In the genomic region with DNA sequence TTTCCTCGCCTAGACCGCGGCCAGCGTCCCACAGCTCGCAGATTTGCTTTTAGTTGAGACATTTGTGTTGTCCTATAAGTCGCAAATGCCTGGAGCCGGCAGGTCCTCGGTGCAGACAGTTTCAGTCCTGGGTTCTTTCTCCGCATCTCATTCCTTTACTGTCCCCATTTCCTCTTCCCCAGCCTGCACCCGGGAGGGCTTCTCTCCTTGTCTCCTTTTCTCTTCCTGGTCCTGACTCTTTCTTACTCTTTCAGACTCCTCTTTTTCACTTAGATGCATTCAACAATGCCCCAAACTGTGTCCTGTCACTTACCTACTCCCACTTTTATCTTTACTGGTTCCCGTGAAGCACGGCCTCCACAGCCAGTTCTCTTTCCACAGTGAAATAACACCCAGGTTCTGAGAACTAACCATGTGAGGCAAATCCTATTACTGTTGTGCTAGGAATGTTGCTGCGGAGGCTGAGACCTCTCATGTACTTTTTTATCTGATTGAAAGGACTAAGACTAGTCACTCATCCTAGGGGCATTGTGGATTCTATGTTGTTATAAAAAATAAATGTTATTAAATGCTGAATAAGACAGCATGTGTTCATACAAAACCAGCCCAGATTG, we compare ENCODE assay signal across 7 mouse cellular contexts. TPM values are rescaled to one million over a fixed set of nuclear protein-coding genes. Genes with fewer than 3 reads are reported as not detected.
DNase-seq lines count a peak whose midpoint lies in the region; ATAC-seq and TF ChIP-seq lines count a peak whose summit lies in the region.

No protein-coding gene starts in this region.

- peak overlapping the region; percentile 70 for H3K4me3 ChIP-seq in spleen, adult 2 months (ENCODE audit: extremely low read depth, insufficient read depth, insufficient read length)
- peak overlapping the region; percentile 81 for H3K4me3 ChIP-seq in embryonic fibroblast, embryonic 13.5 days (ENCODE audit: insufficient read depth, low read length)
- peak overlapping the region; percentile 71 for H3K4me3 ChIP-seq in limb, embryonic 11.5 days (ENCODE audit: low read depth, low read length)
- H3K4me3 ChIP-seq in neural tube, embryonic 15.5 days (replicated peaks): peak overlapping the region; percentile 74

- 1% methylated on average over 13 of the region's 13 CpGs for WGBS in spleen, adult 2 months
- 1% methylated on average over 13 of the region's 13 CpGs for WGBS in limb, embryonic 11.5 days
- WGBS in neural tube, embryonic 15.5 days: 2% methylated on average over 13 of the region's 13 CpGs

- ATAC-seq in limb, embryonic 11.5 days (ENCODE audit: insufficient number of reproducible peaks, low FRiP score, low TSS enrichment, low read depth): no peak
- 0 out of 2 replicates have a peak, but pooled peaks have one; percentile 38 for ATAC-seq in neural tube, embryonic 15.5 days (ENCODE audit: low FRiP score)

- DNase-seq in spleen, adult 2 months (ENCODE audit: low read depth in 1 of 2, low spot score in 2 of 2): no peak
- DNase-seq in spleen, postnatal 10 days (ENCODE audit: low spot score in 2 of 2): no peak
- DNase-seq in limb, embryonic 11.5 days (ENCODE audit: low spot score): no peak
- DNase-seq in adrenal gland, postnatal 10 days: no peak
- no peak for DNase-seq in layer of hippocampus, postnatal 14 days (ENCODE audit: low spot score in 2 of 2)

- H3K27ac ChIP-seq in spleen, adult 2 months (ENCODE audit: insufficient read depth, low read length): peak overlapping the region; percentile 82
- H3K27ac ChIP-seq in embryonic fibroblast, embryonic 13.5 days (ENCODE audit: insufficient read depth, low read length): peak overlapping the region; percentile 94
- peak overlapping the region; percentile 82; the same call in 1 of the 2 replicates for H3K27ac ChIP-seq in limb, embryonic 11.5 days (replicated peaks; ENCODE audit: low read depth, low read length)
- peak overlapping the region; percentile 94 for H3K27ac ChIP-seq in neural tube, embryonic 15.5 days (replicated peaks)

- peaks cover 3% of the 10 kb centered on the region; the same call in 1 of the 2 replicates for H3K4me1 ChIP-seq in spleen, adult 2 months (ENCODE audit: control insufficient read depth, insufficient read depth, insufficient read length)
- H3K4me1 ChIP-seq in embryonic fibroblast, embryonic 13.5 days (ENCODE audit: control insufficient read depth, insufficient read depth, low read length): no peaks in the 10 kb centered on the region
- H3K4me1 ChIP-seq in limb, embryonic 11.5 days (ENCODE audit: control insufficient read depth, insufficient read depth, low read length): no peaks in the 10 kb centered on the region
- H3K4me1 ChIP-seq in neural tube, embryonic 15.5 days: peaks cover 13% of the 10 kb centered on the region

- H3K36me3 ChIP-seq in spleen, adult 2 months (ENCODE audit: control insufficient read depth, insufficient read depth, low read length): no peaks in the 10 kb centered on the region
- peaks cover 3% of the 10 kb centered on the region; the same call in 1 of the 2 replicates for H3K36me3 ChIP-seq in limb, embryonic 11.5 days (ENCODE audit: control insufficient read depth, insufficient read depth, low read length)
- H3K36me3 ChIP-seq in neural tube, embryonic 15.5 days: peaks cover 7% of the 10 kb centered on the region

- H3K9ac ChIP-seq in limb, embryonic 11.5 days (ENCODE audit: low read length): peak overlapping the region; percentile 86
- peak overlapping the region; percentile 78 for H3K9ac ChIP-seq in neural tube, embryonic 15.5 days (replicated peaks)

- TF ChIP-seq CTCF in spleen, adult 2 months (IDR thresholded peaks at IDR 0.05; ENCODE audit: extremely low read depth, insufficient read depth, insufficient read length, insufficient replicate concordance): no peak
- TF ChIP-seq CTCF in embryonic fibroblast, embryonic 13.5 days (IDR thresholded peaks at IDR 0.05; ENCODE audit: borderline replicate concordance, insufficient read depth, low read length): no peak

- H3K9me3 ChIP-seq in limb, embryonic 11.5 days (ENCODE audit: control insufficient read depth, low read length): no peaks in the 10 kb centered on the region
- H3K9me3 ChIP-seq in neural tube, embryonic 15.5 days (replicated peaks): no peaks in the 10 kb centered on the region

- peak overlapping the region; percentile 41 for H3K4me2 ChIP-seq in limb, embryonic 11.5 days (ENCODE audit: low read depth, severe bottlenecking)
- peak overlapping the region; percentile 78 for H3K4me2 ChIP-seq in neural tube, embryonic 15.5 days

- no peaks in the 10 kb centered on the region for H3K27me3 ChIP-seq in spleen, adult 2 months (ENCODE audit: control insufficient read depth, insufficient read depth, low read length)
- H3K27me3 ChIP-seq in limb, embryonic 11.5 days (ENCODE audit: control insufficient read depth, insufficient read depth, low read length): no peaks in the 10 kb centered on the region
- H3K27me3 ChIP-seq in neural tube, embryonic 15.5 days (replicated peaks): no peaks in the 10 kb centered on the region; the same call in 1 of the 2 replicates

- TF ChIP-seq POLR2A in spleen, adult 2 months (IDR thresholded peaks at IDR 0.05; ENCODE audit: low read depth, low read length): no peak
- no peak for TF ChIP-seq POLR2A in embryonic fibroblast, embryonic 13.5 days (IDR thresholded peaks at IDR 0.05; ENCODE audit: low read depth, low read length)

RNA-seq across cellular contexts. Expression of a gene that starts 0.6 kb away (rescaled TPM):
- 10.3 and 12.6 TPM in 2 replicates for polyA plus RNA-seq in spleen, adult 2 months (2012; rRNA removed)
- 43.1 and 47.7 TPM in 2 replicates for polyA plus RNA-seq in embryonic fibroblast, embryonic 13.5 days (2011; ENCODE audit: insufficient read length, low read depth, missing spikeins)
- polyA plus RNA-seq in limb, embryonic 11.5 days (2014; fragmentation: Nextera tagmentation; extraction: Ambion mirVana): 44.2 and 44.7 TPM in 2 replicates
- polyA plus RNA-seq in neural tube, embryonic 15.5 days (2015; fragmentation: Nextera tagmentation; extraction: Ambion mirVana): 32.8 and 34.4 TPM in 2 replicates
- total RNA-seq in adrenal gland, postnatal 10 days (2021): 10 to 100 TPM; 37.6 to 45.6 TPM
- total RNA-seq in layer of hippocampus, postnatal 14 days (2021): 10 to 100 TPM; 42.6 to 48.1 TPM
